Mouse (Mus musculus) limb, embryonic 10.5 days (tissue): ENCODE results near the gene Eef1akmt2. TPM values are rescaled to one million over a fixed set of nuclear protein-coding genes. Genes with fewer than 3 reads are reported as not detected.

ENCODE experiments used
- DNase-seq: peaks from one replicate; pipeline ENCODE4 v3.0.0-alpha.2; 2017; ENCODE audit warnings: low spot score
- H3K27ac ChIP-seq: fragments of 300-500 bp; sonication (generic); 2 replicates; pipeline ENCODE4 v1.5.1; 2016; ENCODE audit warnings: mild to moderate bottlenecking
- H3K27me3 ChIP-seq: fragments of 300-500 bp; sonication (generic); 2 replicates; pipeline ENCODE4 v1.6.1; 2016; ENCODE audit warnings: low read depth, mild to moderate bottlenecking; ENCODE audit not compliant: poor library complexity, severe bottlenecking
- H3K36me3 ChIP-seq: fragments of 300-500 bp; sonication (generic); 2 replicates; pipeline ENCODE4 v1.6.1; 2016; ENCODE audit warnings: mild to moderate bottlenecking, moderate library complexity
- H3K4me1 ChIP-seq: fragments of 300-500 bp; sonication (generic); 2 replicates; pipeline ENCODE4 v1.6.1; 2016
- H3K4me3 ChIP-seq: fragments of 300-500 bp; sonication (generic); 2 replicates; pipeline ENCODE4 v1.5.1; 2016; ENCODE audit warnings: mild to moderate bottlenecking, moderate library complexity
- H3K9me3 ChIP-seq: fragments of 300-500 bp; sonication (generic); replicated peaks from 2 replicates; pipeline ENCODE4 v1.6.1; 2016; ENCODE audit warnings: mild to moderate bottlenecking
- WGBS: fragments of 180-500 bp; shearing (Covaris S2); methylation state at CpG from one replicate; pipeline ENCODE4 v1.1.7; 2016; 5-methylcytosine and 5-hydroxymethylcytosine counted together
- polyA plus RNA-seq: library from polyadenylated mRNA; unstranded; fragments of >200 nt; fragmentation: Nextera tagmentation; extraction: Ambion mirVana; gene quantifications from 2 replicates; pipeline ENCODE4 v1.2.1, GENCODE M21; 2016

The Eef1akmt2 gene
- polyA plus RNA-seq, 1 experiment from 2014 or later = 74.6 TPM

GRCm38 (mm10) chr7:132813416-132814088, 38.9 kb downstream of the Eef1akmt2 start, which contains the start of gene Fam53b:
Gene Fam53b (minus strand): TSS chr7:132813886.
- Histone ChIP-seq H3K4me1 (peaks cover 79% of the 10 kb centered on the region), H3K27ac (peak within 1 kb of the TSS; percentile 97), H3K9me3 (no peaks in the 10 kb centered on the region), H3K4me3 (peak within 1 kb of the TSS; percentile 70), H3K36me3 (no peaks in the 10 kb centered on the region), H3K27me3 (no peaks in the 10 kb centered on the region)
- under 1% methylated on average over 85 of the region's 85 CpGs for WGBS
- DNase-seq = peak; percentile 85

DNA sequence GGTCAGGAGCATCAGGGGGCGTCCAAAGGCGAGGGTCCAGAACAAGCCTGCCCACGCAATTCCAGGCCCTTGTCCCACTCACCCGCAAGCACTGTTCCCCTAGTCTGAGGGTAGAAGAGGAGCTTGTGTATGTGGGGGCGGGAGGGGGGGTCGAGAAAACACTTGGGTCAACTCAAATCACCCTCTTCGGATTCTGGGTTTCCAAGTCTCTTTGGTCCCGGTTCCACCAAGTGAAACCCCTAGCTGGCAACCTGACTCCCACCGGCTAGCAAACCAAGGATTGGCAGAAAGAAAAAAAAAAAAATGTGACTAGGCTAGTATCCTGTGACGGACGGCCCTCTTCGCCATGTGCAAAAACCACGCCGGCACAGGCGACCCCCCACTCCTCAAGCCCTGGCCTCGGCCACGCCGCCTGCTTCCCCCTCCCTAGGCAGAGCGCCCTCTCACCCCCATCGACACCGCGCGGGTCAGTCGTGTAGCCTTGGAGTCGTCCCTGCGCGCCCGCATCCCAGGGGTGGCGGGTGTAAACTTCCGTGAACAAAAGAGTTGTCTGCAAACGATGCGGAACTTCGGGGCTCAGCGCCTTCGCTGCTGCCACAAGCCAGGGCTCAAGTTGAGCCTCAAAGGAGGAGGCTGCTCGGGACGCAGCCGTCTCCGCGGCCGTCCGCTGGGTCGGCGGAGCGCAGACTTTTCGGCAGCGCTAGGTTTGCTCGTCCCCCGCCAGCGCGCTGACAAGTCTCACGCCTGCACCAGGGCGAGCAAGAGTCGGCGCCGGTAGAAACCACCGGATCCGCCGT, 39.7 kb downstream of the Eef1akmt2 start:
- peak; percentile 78 for DNase-seq
- H3K27me3 ChIP-seq = no peaks in the 10 kb centered on the region
- under 1% methylated on average over 57 of the region's 59 CpGs for WGBS
- no peaks in the 10 kb centered on the region for H3K36me3 ChIP-seq
- H3K9me3 ChIP-seq = no peaks in the 10 kb centered on the region
- H3K4me1 ChIP-seq = peaks cover 86% of the 10 kb centered on the region
- peak overlapping the region; percentile 70 for H3K4me3 ChIP-seq
- H3K27ac ChIP-seq = peak overlapping the region; percentile 97

DNA sequence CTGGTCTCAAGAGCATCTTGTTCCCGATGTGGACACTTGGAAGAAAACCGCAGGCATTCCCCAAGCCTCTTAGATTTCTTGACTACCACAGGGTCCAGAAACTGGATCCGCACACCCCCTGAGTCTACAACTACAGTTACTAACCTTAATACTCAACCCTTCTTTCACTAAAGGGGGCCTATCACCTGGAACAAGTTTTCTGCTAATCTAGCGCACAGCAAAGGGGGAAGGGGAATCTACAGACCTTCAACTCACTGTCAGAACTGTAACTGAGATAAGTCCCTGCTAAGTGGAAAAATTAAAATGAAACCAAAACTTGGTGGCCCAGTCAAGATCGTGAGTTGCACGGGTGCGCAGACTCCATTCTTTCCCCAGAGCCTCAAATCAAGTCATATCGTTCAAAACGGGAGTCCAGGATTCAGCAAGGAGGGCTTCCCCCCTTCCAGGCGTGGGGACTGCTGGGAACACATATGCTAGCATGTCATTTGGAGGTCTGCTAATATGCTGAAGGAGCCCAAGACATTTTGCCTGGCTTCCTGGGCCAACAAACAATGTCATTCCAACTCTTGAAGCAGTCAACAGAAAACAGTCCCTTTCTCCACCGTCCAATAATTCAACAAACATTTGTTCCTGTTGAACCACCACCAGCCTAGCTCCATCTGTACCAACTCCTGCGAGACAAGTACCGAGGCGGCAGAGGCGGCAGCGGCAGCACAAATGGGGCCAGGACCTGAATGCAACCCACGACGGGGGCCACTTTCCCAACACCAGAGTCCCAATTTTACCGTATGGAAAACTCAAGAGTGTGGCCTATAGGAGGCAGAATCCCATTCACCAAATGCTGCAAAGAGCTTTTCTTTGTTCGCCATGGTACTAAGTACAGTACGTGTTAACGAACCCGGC, 40.5 kb downstream of the Eef1akmt2 start:
- peak overlapping the region; percentile 97 for H3K27ac ChIP-seq
- peak overlapping the region; percentile 70 for H3K4me3 ChIP-seq
- H3K27me3 ChIP-seq = no peaks in the 10 kb centered on the region
- H3K9me3 ChIP-seq = no peaks in the 10 kb centered on the region
- H3K36me3 ChIP-seq = no peaks in the 10 kb centered on the region
- peaks cover 94% of the 10 kb centered on the region for H3K4me1 ChIP-seq
- DNase-seq = peak; percentile 68
- WGBS = 13% methylated on average over 23 of the region's 23 CpGs

GRCm38 (mm10) chr7:132810879-132811278, 41.6 kb downstream of the Eef1akmt2 start:
- peaks cover 93% of the 10 kb centered on the region for H3K4me1 ChIP-seq
- 36% methylated on average over 1 of the region's 1 CpGs for WGBS
- peak overlapping the region; percentile 67; the same call in 1 of the 2 replicates for H3K27ac ChIP-seq
- DNase-seq = peak; percentile 93
- H3K9me3 ChIP-seq = no peaks in the 10 kb centered on the region
- peaks cover 2% of the 10 kb centered on the region; the same call in 1 of the 2 replicates for H3K36me3 ChIP-seq
- no peaks in the 10 kb centered on the region for H3K27me3 ChIP-seq
- H3K4me3 ChIP-seq = peak overlapping the region; percentile 70; the same call in 1 of the 2 replicates

- WGBS = 8% methylated on average over 6 of the region's 6 CpGs
- peak; percentile 49 for DNase-seq
- Histone ChIP-seq H3K27ac (peak overlapping the region; percentile 56; the same call in 1 of the 2 replicates), H3K4me1 (peaks cover 88% of the 10 kb centered on the region), H3K36me3 (peaks cover 2% of the 10 kb centered on the region; the same call in 1 of the 2 replicates), H3K27me3 (no peaks in the 10 kb centered on the region), H3K9me3 (no peaks in the 10 kb centered on the region), H3K4me3 (peak overlapping the region; percentile 17; the same call in 1 of the 2 replicates)
Observed at GRCm38 (mm10) chr7:132810368-132810767, 42.1 kb downstream of the Eef1akmt2 start.

- no peaks in the 10 kb centered on the region for H3K27me3 ChIP-seq
- DNase-seq = no peak
- H3K9me3 ChIP-seq = no peaks in the 10 kb centered on the region
- peaks cover 2% of the 10 kb centered on the region; the same call in 1 of the 2 replicates for H3K36me3 ChIP-seq
- peak overlapping the region; percentile 38 for H3K4me3 ChIP-seq
- H3K4me1 ChIP-seq = peaks cover 84% of the 10 kb centered on the region
- peak overlapping the region; percentile 84 for H3K27ac ChIP-seq
- 23% methylated on average over 6 of the region's 6 CpGs for WGBS
Observed at GRCm38 (mm10) chr7:132809721-132810120, 42.8 kb downstream of the Eef1akmt2 start.

GRCm38 (mm10) chr7:132808841-132809682, 43.4 kb downstream of the Eef1akmt2 start:
- H3K4me1 ChIP-seq = peaks cover 82% of the 10 kb centered on the region
- 1% methylated on average over 20 of the region's 20 CpGs for WGBS

GRCm38 (mm10) chr7:132808051-132808796, 44.2 kb downstream of the Eef1akmt2 start:
- WGBS = 34% methylated on average over 7 of the region's 7 CpGs
- no peak for DNase-seq
- no peaks in the 10 kb centered on the region for H3K9me3 ChIP-seq
- peaks cover 78% of the 10 kb centered on the region for H3K4me1 ChIP-seq
- peak overlapping the region; percentile 38 for H3K4me3 ChIP-seq
- H3K36me3 ChIP-seq = peaks cover 2% of the 10 kb centered on the region; the same call in 1 of the 2 replicates
- H3K27ac ChIP-seq = peak overlapping the region; percentile 84
- no peaks in the 10 kb centered on the region for H3K27me3 ChIP-seq

More at GRCm38 (mm10) chr7:132808841-132809682, 43.4 kb downstream of the Eef1akmt2 start:
- Histone ChIP-seq H3K27ac (peak overlapping the region; percentile 84), H3K4me3 (peak overlapping the region; percentile 38), H3K27me3 (no peaks in the 10 kb centered on the region), H3K36me3 (peaks cover 2% of the 10 kb centered on the region; the same call in 1 of the 2 replicates), H3K9me3 (no peaks in the 10 kb centered on the region)
- DNase-seq = peak; percentile 59

DNA sequence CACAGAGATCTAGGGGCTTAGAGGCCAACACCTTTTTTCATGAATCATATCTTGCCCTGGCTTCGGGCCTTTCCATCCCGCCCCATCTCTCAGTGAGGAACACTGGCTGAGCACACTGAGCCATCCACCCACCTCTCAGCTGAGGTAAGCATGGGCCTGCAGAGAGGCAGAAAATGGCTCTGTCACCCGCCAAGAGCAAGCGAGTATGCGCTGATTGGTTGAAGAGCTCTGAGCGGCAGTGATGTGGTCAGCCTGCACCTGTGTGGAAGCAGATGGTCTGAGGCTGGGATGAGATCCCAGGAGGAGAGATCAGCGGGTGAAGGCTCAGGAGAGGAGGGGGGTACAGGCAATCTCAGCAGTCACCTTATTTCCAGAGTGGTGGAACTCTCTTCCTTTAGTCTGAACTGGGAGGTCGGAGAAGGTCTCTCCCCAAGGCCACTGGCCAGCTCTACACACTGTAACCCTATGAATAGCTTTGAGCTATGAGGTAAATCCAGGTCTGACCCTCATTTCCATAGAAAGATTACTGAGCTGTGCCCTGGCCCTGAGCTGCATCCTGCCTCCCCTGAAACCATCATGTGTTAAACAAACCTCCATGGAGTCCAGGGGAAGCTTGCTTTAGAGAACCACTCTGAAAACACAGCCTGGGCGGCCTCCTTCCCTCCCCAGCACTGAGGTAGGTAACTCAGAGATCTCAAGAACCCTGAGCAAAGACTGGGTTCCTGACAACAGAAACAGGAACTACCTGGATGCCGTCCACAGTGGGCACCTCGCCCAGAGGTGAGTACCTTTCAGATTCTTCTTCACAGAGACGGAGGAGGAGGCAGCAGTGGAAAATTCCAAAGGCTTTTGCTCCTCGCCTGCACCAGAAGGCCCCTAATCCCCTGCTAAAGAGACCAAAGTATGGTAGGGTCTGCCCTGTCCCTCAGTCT, 45.3 kb downstream of the Eef1akmt2 start:
- Histone ChIP-seq H3K27me3 (no peaks in the 10 kb centered on the region), H3K27ac (peak overlapping the region; percentile 84; the same call in 1 of the 2 replicates), H3K36me3 (peaks cover 5% of the 10 kb centered on the region), H3K9me3 (no peaks in the 10 kb centered on the region), H3K4me1 (peaks cover 80% of the 10 kb centered on the region), H3K4me3 (no peak overlapping the region)
- no peak for DNase-seq
- 76% methylated on average over 13 of the region's 13 CpGs for WGBS

DNA sequence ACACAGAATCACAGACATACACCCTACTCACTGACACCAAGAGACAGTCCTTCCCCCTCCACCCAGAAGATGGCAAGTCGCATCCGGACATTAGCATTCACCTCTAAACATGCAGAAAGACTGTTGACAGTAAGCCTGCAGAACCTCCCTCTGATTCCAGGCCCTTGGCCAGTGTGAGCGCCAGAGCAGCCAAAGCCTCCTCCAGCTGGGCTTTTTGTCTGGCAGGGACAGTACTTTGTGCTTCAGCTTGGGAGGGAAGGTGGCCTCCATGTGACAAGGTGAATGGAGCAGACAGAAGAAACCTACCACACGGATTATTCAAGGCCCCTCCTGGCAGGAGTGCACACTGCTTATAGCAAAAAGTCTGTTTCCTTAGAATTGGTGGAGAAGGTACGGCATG, 46.2 kb downstream of the Eef1akmt2 start:
- H3K4me3 ChIP-seq = no peak overlapping the region
- H3K36me3 ChIP-seq = peaks cover 14% of the 10 kb centered on the region
- 79% methylated on average over 5 of the region's 5 CpGs for WGBS
- H3K9me3 ChIP-seq = no peaks in the 10 kb centered on the region
- peaks cover 78% of the 10 kb centered on the region for H3K4me1 ChIP-seq
- no peak overlapping the region for H3K27ac ChIP-seq
- H3K27me3 ChIP-seq = no peaks in the 10 kb centered on the region
- no peak for DNase-seq
